Mouse (Mus musculus): ENCODE results near the gene Arap1. TPM values are rescaled to one million over a fixed set of nuclear protein-coding genes. Genes with fewer than 3 reads are reported as not detected.
A peak's percentile ranks its signal among the peaks of the same experiment; 100 is the strongest.

Gene Arap1
- polyA plus RNA-seq (2011; ENCODE audit: insufficient read depth, insufficient read length, low read depth, missing spikeins): 28.2 and 31.5 TPM in 2 replicates

- H3K9ac ChIP-seq (ENCODE audit: low read depth, poor library complexity, severe bottlenecking): peak within 1 kb of the TSS; percentile 50
- H3K27me3 ChIP-seq (ENCODE audit: control insufficient read depth, insufficient read depth, low read length, poor library complexity, severe bottlenecking): no peaks in the 10 kb centered on the region
- peak within 1 kb of the TSS; percentile 4; the same call in 1 of the 2 replicates for H3K27ac ChIP-seq (ENCODE audit: insufficient read depth, low read length)
- peaks cover 7% of the 10 kb centered on the region for H3K4me1 ChIP-seq (ENCODE audit: control insufficient read depth, insufficient read depth, low read length)
- no peaks in the 10 kb centered on the region for H3K9me3 ChIP-seq (replicated peaks; ENCODE audit: control insufficient read depth, insufficient read depth, low read length, poor library complexity, severe bottlenecking)
- H3K4me3 ChIP-seq (ENCODE audit: low read depth, low read length): peak within 1 kb of the TSS; percentile 82
- no peak for TF ChIP-seq CTCF (IDR thresholded peaks at IDR 0.05; ENCODE audit: low read depth, low read length)
- no peak for TF ChIP-seq EP300 (IDR thresholded peaks at IDR 0.05; ENCODE audit: insufficient read depth, low read depth, low read length)
- peak; percentile 53 for TF ChIP-seq POLR2A (IDR thresholded peaks at IDR 0.05; ENCODE audit: insufficient read depth, low read length)
- H3K36me3 ChIP-seq (ENCODE audit: control insufficient read depth, insufficient read depth, low read length, poor library complexity, severe bottlenecking): no peaks in the 10 kb centered on the region
Observed at GRCm38 (mm10) chr7:101347767-101348270, at the start of gene Arap1. Arap1 (plus strand) TSS chr7:101348067.

GRCm38 (mm10) chr7:101298375-101298774 is 49.5 kb upstream of the Arap1 start:
- H3K36me3 ChIP-seq (ENCODE audit: control insufficient read depth, insufficient read depth, low read length, poor library complexity, severe bottlenecking): no peaks in the 10 kb centered on the region
- H3K4me3 ChIP-seq (ENCODE audit: low read depth, low read length): no peak overlapping the region
- no peaks in the 10 kb centered on the region for H3K9me3 ChIP-seq (replicated peaks; ENCODE audit: control insufficient read depth, insufficient read depth, low read length, poor library complexity, severe bottlenecking)
- TF ChIP-seq EP300 (IDR thresholded peaks at IDR 0.05; ENCODE audit: insufficient read depth, low read depth, low read length) (no peak), POLR2A (IDR thresholded peaks at IDR 0.05; ENCODE audit: insufficient read depth, low read length) (no peak), CTCF (IDR thresholded peaks at IDR 0.05; ENCODE audit: low read depth, low read length) (no peak)
- no peak overlapping the region for H3K9ac ChIP-seq (ENCODE audit: low read depth, poor library complexity, severe bottlenecking)
- no peak overlapping the region for H3K27ac ChIP-seq (ENCODE audit: insufficient read depth, low read length)
- no peaks in the 10 kb centered on the region for H3K27me3 ChIP-seq (ENCODE audit: control insufficient read depth, insufficient read depth, low read length, poor library complexity, severe bottlenecking)
- H3K4me1 ChIP-seq (ENCODE audit: control insufficient read depth, insufficient read depth, low read length): peaks cover 3% of the 10 kb centered on the region

GRCm38 (mm10) chr7:101301361-101301880 is 46.4 kb upstream of the Arap1 start:
- no peaks in the 10 kb centered on the region for H3K4me1 ChIP-seq (ENCODE audit: control insufficient read depth, insufficient read depth, low read length)
- H3K36me3 ChIP-seq (ENCODE audit: control insufficient read depth, insufficient read depth, low read length, poor library complexity, severe bottlenecking): no peaks in the 10 kb centered on the region
- no peaks in the 10 kb centered on the region for H3K27me3 ChIP-seq (ENCODE audit: control insufficient read depth, insufficient read depth, low read length, poor library complexity, severe bottlenecking)
- no peaks in the 10 kb centered on the region for H3K9me3 ChIP-seq (replicated peaks; ENCODE audit: control insufficient read depth, insufficient read depth, low read length, poor library complexity, severe bottlenecking)
- no peak overlapping the region for H3K27ac ChIP-seq (ENCODE audit: insufficient read depth, low read length)
- peak overlapping the region; percentile 91 for H3K4me3 ChIP-seq (ENCODE audit: low read depth, low read length)
- peak overlapping the region; percentile 17 for H3K9ac ChIP-seq (ENCODE audit: low read depth, poor library complexity, severe bottlenecking)
- TF ChIP-seq CTCF (IDR thresholded peaks at IDR 0.05; ENCODE audit: low read depth, low read length): no peak
- no peak for TF ChIP-seq POLR2A (IDR thresholded peaks at IDR 0.05; ENCODE audit: insufficient read depth, low read length)
- TF ChIP-seq EP300 (IDR thresholded peaks at IDR 0.05; ENCODE audit: insufficient read depth, low read depth, low read length): no peak

GRCm38 (mm10) chr7:101301881-101302456 is 45.9 kb upstream of the Arap1 start, which contains the start of gene Atg16l2:
Atg16l2 (minus strand) TSS chr7:101302251.
- Histone ChIP-seq H3K4me3 (ENCODE audit: low read depth, low read length) (peak within 1 kb of the TSS; percentile 91), H3K36me3 (ENCODE audit: control insufficient read depth, insufficient read depth, low read length, poor library complexity, severe bottlenecking) (no peaks in the 10 kb centered on the region), H3K27me3 (ENCODE audit: control insufficient read depth, insufficient read depth, low read length, poor library complexity, severe bottlenecking) (no peaks in the 10 kb centered on the region), H3K27ac (ENCODE audit: insufficient read depth, low read length) (no peak within 1 kb of the TSS), H3K9ac (ENCODE audit: low read depth, poor library complexity, severe bottlenecking) (peak within 1 kb of the TSS; percentile 17), H3K4me1 (ENCODE audit: control insufficient read depth, insufficient read depth, low read length) (no peaks in the 10 kb centered on the region), H3K9me3 (replicated peaks; ENCODE audit: control insufficient read depth, insufficient read depth, low read length, poor library complexity, severe bottlenecking) (no peaks in the 10 kb centered on the region)
- TF ChIP-seq CTCF (IDR thresholded peaks at IDR 0.05; ENCODE audit: low read depth, low read length): no peak
- TF ChIP-seq EP300 (IDR thresholded peaks at IDR 0.05; ENCODE audit: insufficient read depth, low read depth, low read length): 0 out of 2 replicates have a peak, but pooled peaks have one; percentile 63

GRCm38 (mm10) chr7:101302691-101303090 is 45.2 kb upstream of the Arap1 start:
- Histone ChIP-seq H3K9me3 (replicated peaks; ENCODE audit: control insufficient read depth, insufficient read depth, low read length, poor library complexity, severe bottlenecking) (no peaks in the 10 kb centered on the region), H3K27me3 (ENCODE audit: control insufficient read depth, insufficient read depth, low read length, poor library complexity, severe bottlenecking) (no peaks in the 10 kb centered on the region), H3K4me3 (ENCODE audit: low read depth, low read length) (no peak overlapping the region; the same call in 1 of the 2 replicates), H3K9ac (ENCODE audit: low read depth, poor library complexity, severe bottlenecking) (peak overlapping the region; percentile 17; the same call in 1 of the 2 replicates), H3K4me1 (ENCODE audit: control insufficient read depth, insufficient read depth, low read length) (no peaks in the 10 kb centered on the region), H3K36me3 (ENCODE audit: control insufficient read depth, insufficient read depth, low read length, poor library complexity, severe bottlenecking) (no peaks in the 10 kb centered on the region), H3K27ac (ENCODE audit: insufficient read depth, low read length) (no peak overlapping the region)
- no peak for TF ChIP-seq POLR2A (IDR thresholded peaks at IDR 0.05; ENCODE audit: insufficient read depth, low read length)

GRCm38 (mm10) chr7:101306841-101307240 is 41.0 kb upstream of the Arap1 start:
- Histone ChIP-seq H3K36me3 (ENCODE audit: control insufficient read depth, insufficient read depth, low read length, poor library complexity, severe bottlenecking) (no peaks in the 10 kb centered on the region), H3K4me3 (ENCODE audit: low read depth, low read length) (no peak overlapping the region), H3K27me3 (ENCODE audit: control insufficient read depth, insufficient read depth, low read length, poor library complexity, severe bottlenecking) (no peaks in the 10 kb centered on the region), H3K27ac (ENCODE audit: insufficient read depth, low read length) (no peak overlapping the region), H3K9ac (ENCODE audit: low read depth, poor library complexity, severe bottlenecking) (no peak overlapping the region), H3K4me1 (ENCODE audit: control insufficient read depth, insufficient read depth, low read length) (no peaks in the 10 kb centered on the region), H3K9me3 (replicated peaks; ENCODE audit: control insufficient read depth, insufficient read depth, low read length, poor library complexity, severe bottlenecking) (no peaks in the 10 kb centered on the region)
- no peak for TF ChIP-seq EP300 (IDR thresholded peaks at IDR 0.05; ENCODE audit: insufficient read depth, low read depth, low read length)
- TF ChIP-seq CTCF (IDR thresholded peaks at IDR 0.05; ENCODE audit: low read depth, low read length): no peak
- no peak for TF ChIP-seq POLR2A (IDR thresholded peaks at IDR 0.05; ENCODE audit: insufficient read depth, low read length)
